Mouse (Mus musculus): Measurements from ENCODE around the gene Rab21. TPM values are rescaled to one million over a fixed set of nuclear protein-coding genes. Genes with fewer than 3 reads are reported as not detected.
A peak's percentile ranks its signal among the peaks of the same experiment; 100 is the strongest.
"Not testable (repeated sequence)": the region's sequence is repeated elsewhere in the genome, so short reads cannot be mapped to it uniquely, and the experiment has no call there.

The Rab21 gene
- polyA plus RNA-seq, 1 experiment from 2014 or later, result 19.8 TPM

DNA sequence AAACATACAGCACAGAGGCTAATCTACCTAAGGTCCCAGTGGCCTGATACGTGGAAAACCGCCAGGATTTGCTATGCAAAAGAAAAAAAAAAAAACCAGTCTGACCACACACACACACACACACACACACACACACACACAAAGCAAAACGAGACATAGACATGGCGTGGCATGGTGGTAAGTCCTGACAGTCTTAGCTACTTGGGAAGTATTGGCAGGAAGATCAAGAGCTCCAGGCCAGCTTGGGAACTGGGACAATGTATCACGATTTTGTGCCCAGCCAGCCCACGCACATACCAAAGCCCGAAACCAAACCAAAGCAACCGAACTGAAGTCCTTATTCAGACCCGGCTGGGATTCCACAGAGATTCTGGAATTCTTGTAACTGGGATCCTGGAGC is 18.1 kb upstream of the Rab21 start:
- no peak overlapping the region for H3K4me3 ChIP-seq (ENCODE audit: low read depth, low read length)
- H3K9me3 ChIP-seq (ENCODE audit: control insufficient read depth, low read length), result no peaks in the 10 kb centered on the region
- H3K27me3 ChIP-seq (ENCODE audit: control insufficient read depth, insufficient read depth, low read length), result no peaks in the 10 kb centered on the region
- H3K9ac ChIP-seq (ENCODE audit: low read length), result no peak overlapping the region
- no peaks in the 10 kb centered on the region for H3K36me3 ChIP-seq (ENCODE audit: control insufficient read depth, insufficient read depth, low read length)
- no peaks in the 10 kb centered on the region for H3K4me1 ChIP-seq (ENCODE audit: control insufficient read depth, insufficient read depth, low read length)
- no peak for ATAC-seq (ENCODE audit: insufficient read depth, low FRiP score, low TSS enrichment)
- DNase-seq (ENCODE audit: low spot score), result no peak
- 88% methylated on average over 9 of the region's 9 CpGs for WGBS
- H3K4me2 ChIP-seq (ENCODE audit: low read depth), result no peak overlapping the region
- H3K27ac ChIP-seq (ENCODE audit: low read depth, low read length), result no peak overlapping the region

GRCm38 (mm10) chr10:115332997-115333396 is 17.6 kb upstream of the Rab21 start:
- Histone ChIP-seq H3K4me1 (ENCODE audit: control insufficient read depth, insufficient read depth, low read length) (no peaks in the 10 kb centered on the region), H3K4me2 (ENCODE audit: low read depth) (no peak overlapping the region), H3K9me3 (ENCODE audit: control insufficient read depth, low read length) (no peaks in the 10 kb centered on the region), H3K36me3 (ENCODE audit: control insufficient read depth, insufficient read depth, low read length) (no peaks in the 10 kb centered on the region), H3K4me3 (ENCODE audit: low read depth, low read length) (no peak overlapping the region), H3K27me3 (ENCODE audit: control insufficient read depth, insufficient read depth, low read length) (no peaks in the 10 kb centered on the region), H3K27ac (ENCODE audit: low read depth, low read length) (no peak overlapping the region), H3K9ac (ENCODE audit: low read length) (no peak overlapping the region)
- WGBS, result 89% methylated on average over 4 of the region's 4 CpGs
- DNase-seq (ENCODE audit: low spot score), result no peak
- no peak for ATAC-seq (ENCODE audit: insufficient read depth, low FRiP score, low TSS enrichment)

- Histone ChIP-seq H3K9ac (ENCODE audit: low read length) (no peak overlapping the region), H3K9me3 (ENCODE audit: control insufficient read depth, low read length) (no peaks in the 10 kb centered on the region), H3K27ac (ENCODE audit: low read depth, low read length) (no peak overlapping the region), H3K4me2 (ENCODE audit: low read depth) (no peak overlapping the region), H3K27me3 (ENCODE audit: control insufficient read depth, insufficient read depth, low read length) (no peaks in the 10 kb centered on the region), H3K4me3 (ENCODE audit: low read depth, low read length) (no peak overlapping the region), H3K36me3 (ENCODE audit: control insufficient read depth, insufficient read depth, low read length) (no peaks in the 10 kb centered on the region), H3K4me1 (ENCODE audit: control insufficient read depth, insufficient read depth, low read length) (no peaks in the 10 kb centered on the region)
- DNase-seq (ENCODE audit: low spot score) (no peak), ATAC-seq (ENCODE audit: insufficient read depth, low FRiP score, low TSS enrichment) (no peak)
- WGBS, result 89% methylated on average over 8 of the region's 8 CpGs
Measured at GRCm38 (mm10) chr10:115332420-115332952, 17.1 kb upstream of the Rab21 start.

DNA sequence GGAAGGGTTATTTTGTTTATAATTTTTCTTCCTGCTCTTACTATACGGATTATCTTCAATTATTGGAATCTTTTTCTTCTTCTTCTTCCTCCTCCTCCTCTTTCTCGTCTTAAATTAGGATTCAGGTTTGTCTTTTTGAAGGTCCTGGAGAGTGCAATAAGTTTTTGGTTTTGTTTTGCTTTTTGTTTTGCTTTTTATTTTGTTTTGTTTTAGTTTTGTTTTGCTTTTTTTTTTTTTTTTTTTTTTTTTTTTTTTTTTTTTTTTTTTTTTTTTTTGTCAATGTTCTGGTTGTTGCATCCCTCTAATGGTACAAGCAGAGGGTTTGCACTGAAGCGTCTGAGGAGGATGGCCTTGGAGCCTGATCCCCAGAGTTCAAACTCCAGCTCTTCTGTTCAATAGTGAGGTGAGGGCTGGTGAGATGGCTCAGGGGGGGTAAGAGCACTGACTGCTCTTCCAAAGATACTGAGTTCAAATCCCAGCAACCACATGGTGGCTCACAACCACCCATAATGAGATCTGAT is 13.7 kb upstream of the Rab21 start:
- no peaks in the 10 kb centered on the region for H3K27me3 ChIP-seq (ENCODE audit: control insufficient read depth, insufficient read depth, low read length)
- DNase-seq (ENCODE audit: low spot score), result no peak
- no peak overlapping the region for H3K4me2 ChIP-seq (ENCODE audit: low read depth)
- no peaks in the 10 kb centered on the region for H3K36me3 ChIP-seq (ENCODE audit: control insufficient read depth, insufficient read depth, low read length)
- no peak overlapping the region for H3K9ac ChIP-seq (ENCODE audit: low read length)
- no peak overlapping the region for H3K4me3 ChIP-seq (ENCODE audit: low read depth, low read length)
- ATAC-seq (ENCODE audit: insufficient read depth, low FRiP score, low TSS enrichment), result no peak
- H3K4me1 ChIP-seq (ENCODE audit: control insufficient read depth, insufficient read depth, low read length), result no peaks in the 10 kb centered on the region
- 88% methylated on average over 3 of the region's 3 CpGs for WGBS
- H3K9me3 ChIP-seq (ENCODE audit: control insufficient read depth, low read length), result no peaks in the 10 kb centered on the region
- no peak overlapping the region for H3K27ac ChIP-seq (ENCODE audit: low read depth, low read length)

DNA sequence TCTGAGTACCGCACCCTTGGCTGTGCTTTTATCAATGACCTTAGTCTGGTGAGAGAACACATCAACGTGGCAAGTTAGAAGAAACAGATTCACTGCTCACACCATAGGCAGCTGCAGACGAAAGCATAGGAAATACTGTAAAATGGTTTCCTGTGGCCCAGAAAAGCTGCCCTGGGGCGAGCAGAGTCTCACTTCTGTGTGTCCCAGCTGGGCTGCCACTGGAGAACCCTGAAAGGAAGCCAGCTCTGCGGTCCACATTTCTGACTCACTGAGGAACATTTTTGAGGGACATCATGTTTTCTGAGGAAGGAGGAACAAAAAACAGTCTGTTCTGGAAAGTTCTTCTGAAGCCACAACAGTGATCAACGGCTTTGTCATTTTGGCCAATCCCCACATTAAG is 13.1 kb upstream of the Rab21 start:
- no peaks in the 10 kb centered on the region for H3K9me3 ChIP-seq (ENCODE audit: control insufficient read depth, low read length)
- no peak for ATAC-seq (ENCODE audit: insufficient read depth, low FRiP score, low TSS enrichment)
- H3K27ac ChIP-seq (ENCODE audit: low read depth, low read length), result no peak overlapping the region
- H3K9ac ChIP-seq (ENCODE audit: low read length), result no peak overlapping the region
- 82% methylated on average over 6 of the region's 6 CpGs for WGBS
- H3K4me3 ChIP-seq (ENCODE audit: low read depth, low read length), result no peak overlapping the region
- no peak overlapping the region for H3K4me2 ChIP-seq (ENCODE audit: low read depth)
- H3K27me3 ChIP-seq (ENCODE audit: control insufficient read depth, insufficient read depth, low read length), result no peaks in the 10 kb centered on the region
- DNase-seq (ENCODE audit: low spot score), result no peak
- no peaks in the 10 kb centered on the region for H3K36me3 ChIP-seq (ENCODE audit: control insufficient read depth, insufficient read depth, low read length)
- H3K4me1 ChIP-seq (ENCODE audit: control insufficient read depth, insufficient read depth, low read length), result no peaks in the 10 kb centered on the region

- Histone ChIP-seq H3K36me3 (ENCODE audit: control insufficient read depth, insufficient read depth, low read length) (no peaks in the 10 kb centered on the region), H3K4me2 (ENCODE audit: low read depth) (no peak overlapping the region), H3K27ac (ENCODE audit: low read depth, low read length) (no peak overlapping the region), H3K4me3 (ENCODE audit: low read depth, low read length) (no peak overlapping the region), H3K4me1 (ENCODE audit: control insufficient read depth, insufficient read depth, low read length) (no peaks in the 10 kb centered on the region), H3K27me3 (ENCODE audit: control insufficient read depth, insufficient read depth, low read length) (no peaks in the 10 kb centered on the region), H3K9me3 (ENCODE audit: control insufficient read depth, low read length) (no peaks in the 10 kb centered on the region), H3K9ac (ENCODE audit: low read length) (no peak overlapping the region)
- WGBS, result 10% methylated on average over 6 of the region's 6 CpGs
- DNase-seq (ENCODE audit: low spot score) (peak; percentile 75), ATAC-seq (ENCODE audit: insufficient read depth, low FRiP score, low TSS enrichment) (no peak)
Measured at GRCm38 (mm10) chr10:115323295-115323694, 7.9 kb upstream of the Rab21 start.

DNA sequence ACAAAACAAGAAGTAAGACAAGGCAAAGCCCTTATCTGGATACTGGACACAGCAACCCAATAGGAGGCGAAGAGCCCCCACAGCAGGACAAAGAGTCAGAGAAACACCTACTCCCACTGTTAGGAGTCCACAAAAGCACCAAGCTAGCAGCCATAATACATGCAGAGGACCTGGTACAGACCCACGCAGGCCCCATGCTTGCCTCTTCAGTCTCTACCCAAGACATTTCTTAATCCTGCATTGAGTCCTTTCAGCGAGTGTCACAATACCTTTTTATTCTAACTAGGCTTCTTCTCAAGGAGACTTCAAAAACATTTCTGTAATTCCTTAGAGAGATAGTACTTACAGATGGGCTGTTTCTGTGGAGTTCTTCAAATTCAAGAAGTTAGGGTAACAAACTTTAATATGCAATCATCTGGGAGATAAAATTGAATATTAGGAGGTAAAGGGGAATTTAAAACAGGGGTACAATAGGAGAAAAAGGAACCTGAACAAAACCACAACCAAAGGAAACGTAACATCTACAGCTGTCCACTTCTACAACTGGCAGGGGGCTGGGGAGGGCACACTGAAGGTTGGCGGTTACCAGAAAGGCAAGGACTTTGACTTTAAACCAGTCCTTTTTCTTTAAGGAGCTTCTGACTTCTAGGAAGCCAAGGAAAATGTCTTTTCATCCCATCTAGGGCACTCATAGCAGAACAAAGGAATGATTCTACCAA is 6.1 kb upstream of the Rab21 start:
- no peak for DNase-seq (ENCODE audit: low spot score)
- 82% methylated on average over 5 of the region's 5 CpGs for WGBS
- Histone ChIP-seq H3K9me3 (ENCODE audit: control insufficient read depth, low read length) (no peaks in the 10 kb centered on the region), H3K27ac (ENCODE audit: low read depth, low read length) (no peak overlapping the region), H3K4me3 (ENCODE audit: low read depth, low read length) (no peak overlapping the region), H3K27me3 (ENCODE audit: control insufficient read depth, insufficient read depth, low read length) (no peaks in the 10 kb centered on the region), H3K9ac (ENCODE audit: low read length) (no peak overlapping the region), H3K4me2 (ENCODE audit: low read depth) (no peak overlapping the region), H3K36me3 (ENCODE audit: control insufficient read depth, insufficient read depth, low read length) (no peaks in the 10 kb centered on the region), H3K4me1 (ENCODE audit: control insufficient read depth, insufficient read depth, low read length) (no peaks in the 10 kb centered on the region)
- ATAC-seq (ENCODE audit: insufficient read depth, low FRiP score, low TSS enrichment), result no peak

- H3K4me1 ChIP-seq (ENCODE audit: control insufficient read depth, insufficient read depth, low read length); H3K9me3 ChIP-seq (ENCODE audit: control insufficient read depth, low read length); DNase-seq (ENCODE audit: low spot score); H3K9ac ChIP-seq (ENCODE audit: low read length); H3K27ac ChIP-seq (ENCODE audit: low read depth, low read length); H3K27me3 ChIP-seq (ENCODE audit: control insufficient read depth, insufficient read depth, low read length); H3K4me3 ChIP-seq (ENCODE audit: low read depth, low read length); H3K36me3 ChIP-seq (ENCODE audit: control insufficient read depth, insufficient read depth, low read length); ATAC-seq (ENCODE audit: insufficient read depth, low FRiP score, low TSS enrichment); H3K4me2 ChIP-seq (ENCODE audit: low read depth): not testable (repeated sequence)
- WGBS, result 65% methylated on average over 3 of the region's 3 CpGs
Measured at GRCm38 (mm10) chr10:115318388-115318787, 3.0 kb upstream of the Rab21 start.

GRCm38 (mm10) chr10:115316313-115316712 is 919 bp upstream of the Rab21 start:
- no peak for ATAC-seq (ENCODE audit: insufficient read depth, low FRiP score, low TSS enrichment)
- WGBS, result 66% methylated on average over 11 of the region's 11 CpGs
- no peak overlapping the region; the same call in 1 of the 2 replicates for H3K9ac ChIP-seq (ENCODE audit: low read length)
- H3K9me3 ChIP-seq (ENCODE audit: control insufficient read depth, low read length), result no peaks in the 10 kb centered on the region
- H3K4me1 ChIP-seq (ENCODE audit: control insufficient read depth, insufficient read depth, low read length), result peaks cover 12% of the 10 kb centered on the region
- H3K36me3 ChIP-seq (ENCODE audit: control insufficient read depth, insufficient read depth, low read length), result no peaks in the 10 kb centered on the region
- no peak for DNase-seq (ENCODE audit: low spot score)
- peak overlapping the region; percentile 95; the same call in 1 of the 2 replicates for H3K4me3 ChIP-seq (ENCODE audit: low read depth, low read length)
- H3K27ac ChIP-seq (ENCODE audit: low read depth, low read length), result no peak overlapping the region
- no peaks in the 10 kb centered on the region for H3K27me3 ChIP-seq (ENCODE audit: control insufficient read depth, insufficient read depth, low read length)
- H3K4me2 ChIP-seq (ENCODE audit: low read depth), result peak overlapping the region; percentile 62
